Mouse (Mus musculus): ENCODE measurements around the gene Zfp945. TPM values are rescaled to one million over a fixed set of nuclear protein-coding genes. Genes with fewer than 3 reads are reported as not detected.
A peak's percentile ranks its signal among the peaks of the same experiment; 100 is the strongest.
"Not testable (repeated sequence)": the region's sequence is repeated elsewhere in the genome, so short reads cannot be mapped to it uniquely, and the experiment has no call there.

The Zfp945 gene
- 2.2 and 2.4 TPM in 2 replicates for polyA plus RNA-seq (2015; fragmentation: Nextera tagmentation; extraction: Ambion mirVana)

DNA sequence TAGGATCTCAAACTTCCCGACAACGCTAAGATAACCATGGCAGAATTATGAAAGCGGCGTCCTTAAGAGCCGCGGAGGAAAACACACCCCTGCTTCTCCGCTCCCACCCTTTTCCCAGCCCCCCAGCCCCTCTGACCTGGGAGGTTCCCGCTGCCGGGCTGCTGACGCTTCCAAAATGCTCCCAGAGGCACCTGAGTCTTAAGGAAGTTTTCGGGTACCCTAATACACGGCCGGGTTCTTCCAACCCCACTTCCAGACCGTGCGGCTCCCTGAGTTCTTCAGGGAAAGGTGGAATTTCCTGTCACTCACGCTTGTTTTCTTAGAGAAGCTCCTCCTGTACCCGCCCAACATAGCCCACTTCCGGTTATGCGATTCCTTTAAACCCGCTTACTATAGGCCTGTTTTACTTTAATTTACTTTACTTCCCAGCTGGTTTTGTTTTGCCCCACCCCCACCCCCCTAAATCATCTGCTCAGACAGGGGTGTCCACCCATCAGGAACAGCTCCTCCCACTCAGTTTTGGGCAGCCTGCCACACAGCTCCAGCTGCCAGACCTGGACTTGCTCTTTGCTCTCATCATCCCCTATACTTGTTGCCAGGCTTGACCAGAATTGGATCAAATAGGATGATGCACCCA is at the start of gene Zfp945:
Zfp945 (minus strand) TSS at position 290 of the 637 bp plus-strand sequence.
- Histone ChIP-seq H3K4me1 (ENCODE audit: control insufficient read depth, low read depth, low read length) (no peaks in the 10 kb centered on the region), H3K9ac (ENCODE audit: low read depth, low read length) (peak within 1 kb of the TSS; percentile 54), H3K27ac (ENCODE audit: low read length) (peak within 1 kb of the TSS; percentile 60), H3K4me3 (ENCODE audit: low read depth, low read length) (peak within 1 kb of the TSS; percentile 60), H3K36me3 (ENCODE audit: control insufficient read depth, insufficient read depth) (no peaks in the 10 kb centered on the region), H3K4me2 (ENCODE audit: low read depth, low read length) (peak within 1 kb of the TSS; percentile 54), H3K9me3 (replicated peaks; ENCODE audit: control insufficient read depth, low read length) (no peaks in the 10 kb centered on the region), H3K27me3 (ENCODE audit: control insufficient read depth, insufficient read depth, low read depth, low read length) (no peaks in the 10 kb centered on the region)
- under 1% methylated on average over 20 of the region's 20 CpGs for WGBS (ENCODE audit: insufficient replicate concordance)
- ATAC-seq (ENCODE audit: low read depth): peak; percentile 89

DNA sequence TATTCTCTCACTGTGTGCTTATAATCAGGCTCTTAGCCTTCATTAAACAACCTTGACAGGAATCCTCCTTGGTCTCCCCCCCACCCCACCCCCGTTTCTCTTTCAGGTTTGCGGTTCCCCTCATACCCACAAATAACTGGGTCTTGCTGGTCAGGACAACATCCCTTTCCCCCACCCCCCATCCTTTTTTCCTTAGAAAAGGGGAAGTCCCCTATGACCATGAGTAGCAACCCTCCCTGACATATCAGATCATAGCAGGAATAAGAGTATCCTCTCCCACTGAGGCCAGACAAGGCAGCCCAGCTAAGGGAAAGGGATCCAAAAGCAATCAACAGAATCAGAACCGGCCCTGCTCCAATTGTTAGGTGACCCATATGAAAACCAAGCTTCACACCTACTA is 21.4 kb upstream of the Zfp945 start:
- ATAC-seq (ENCODE audit: low read depth): no peak
- Histone ChIP-seq H3K36me3 (ENCODE audit: control insufficient read depth, insufficient read depth) (no peaks in the 10 kb centered on the region), H3K27me3 (ENCODE audit: control insufficient read depth, insufficient read depth, low read depth, low read length) (no peaks in the 10 kb centered on the region), H3K4me1 (ENCODE audit: control insufficient read depth, low read depth, low read length) (no peaks in the 10 kb centered on the region), H3K9ac (ENCODE audit: low read depth, low read length) (no peak overlapping the region), H3K4me3 (ENCODE audit: low read depth, low read length) (no peak overlapping the region), H3K27ac (ENCODE audit: low read length) (no peak overlapping the region), H3K9me3 (replicated peaks; ENCODE audit: control insufficient read depth, low read length) (no peaks in the 10 kb centered on the region), H3K4me2 (ENCODE audit: low read depth, low read length) (no peak overlapping the region)
- 43% methylated on average over 3 of the region's 3 CpGs for WGBS (ENCODE audit: insufficient replicate concordance)

- no peaks in the 10 kb centered on the region for H3K36me3 ChIP-seq (ENCODE audit: control insufficient read depth, insufficient read depth)
- peak; percentile 62 for ATAC-seq (ENCODE audit: low read depth)
- 43% methylated on average over 10 of the region's 10 CpGs for WGBS (ENCODE audit: insufficient replicate concordance)
- no peaks in the 10 kb centered on the region for H3K27me3 ChIP-seq (ENCODE audit: control insufficient read depth, insufficient read depth, low read depth, low read length)
- no peaks in the 10 kb centered on the region for H3K4me1 ChIP-seq (ENCODE audit: control insufficient read depth, low read depth, low read length)
- H3K4me3 ChIP-seq (ENCODE audit: low read depth, low read length): no peak overlapping the region
- H3K4me2 ChIP-seq (ENCODE audit: low read depth, low read length): no peak overlapping the region
- H3K27ac ChIP-seq (ENCODE audit: low read length): no peak overlapping the region
- no peaks in the 10 kb centered on the region for H3K9me3 ChIP-seq (replicated peaks; ENCODE audit: control insufficient read depth, low read length)
- H3K9ac ChIP-seq (ENCODE audit: low read depth, low read length): no peak overlapping the region
These were observed 17.2 kb upstream of the Zfp945 start for GRCm38 (mm10) chr17:22884059-22884698.

GRCm38 (mm10) chr17:22877427-22878307 is 10.7 kb upstream of the Zfp945 start:
- 87% methylated on average over 10 of the region's 11 CpGs for WGBS (ENCODE audit: insufficient replicate concordance)
- ATAC-seq (ENCODE audit: low read depth): peak; percentile 71
- H3K36me3 ChIP-seq (ENCODE audit: control insufficient read depth, insufficient read depth): no peaks in the 10 kb centered on the region
- no peaks in the 10 kb centered on the region for H3K9me3 ChIP-seq (replicated peaks; ENCODE audit: control insufficient read depth, low read length)
- no peak overlapping the region for H3K4me3 ChIP-seq (ENCODE audit: low read depth, low read length)
- no peak overlapping the region for H3K27ac ChIP-seq (ENCODE audit: low read length)
- no peaks in the 10 kb centered on the region for H3K4me1 ChIP-seq (ENCODE audit: control insufficient read depth, low read depth, low read length)
- H3K4me2 ChIP-seq (ENCODE audit: low read depth, low read length): no peak overlapping the region
- H3K27me3 ChIP-seq (ENCODE audit: control insufficient read depth, insufficient read depth, low read depth, low read length): no peaks in the 10 kb centered on the region
- no peak overlapping the region for H3K9ac ChIP-seq (ENCODE audit: low read depth, low read length)

DNA sequence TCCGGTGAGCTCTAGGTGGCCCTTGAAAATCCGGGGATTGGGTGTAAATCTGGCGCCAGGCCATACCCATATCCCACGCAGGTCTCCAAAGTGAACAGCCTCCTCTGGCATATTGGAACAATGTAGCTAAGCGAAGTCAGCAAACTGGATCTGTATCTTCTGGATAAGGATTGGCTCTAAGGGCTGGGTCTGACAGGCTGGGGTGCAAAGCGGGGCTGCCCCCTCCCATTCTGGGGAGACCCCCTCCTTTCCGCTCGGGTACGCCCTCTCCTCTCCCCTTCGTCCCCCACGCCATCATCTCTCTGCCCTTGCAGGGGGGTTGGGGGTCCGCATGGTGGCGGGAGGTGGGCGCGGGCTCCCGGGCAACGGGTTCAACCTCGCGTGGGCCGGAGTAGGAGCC is 9.4 kb upstream of the Zfp945 start:
- no peaks in the 10 kb centered on the region for H3K4me1 ChIP-seq (ENCODE audit: control insufficient read depth, low read depth, low read length)
- no peak overlapping the region for H3K4me3 ChIP-seq (ENCODE audit: low read depth, low read length)
- no peak overlapping the region for H3K9ac ChIP-seq (ENCODE audit: low read depth, low read length)
- H3K9me3 ChIP-seq (replicated peaks; ENCODE audit: control insufficient read depth, low read length): no peaks in the 10 kb centered on the region
- no peak overlapping the region for H3K27ac ChIP-seq (ENCODE audit: low read length)
- WGBS (ENCODE audit: insufficient replicate concordance): 85% methylated on average over 20 of the region's 20 CpGs
- ATAC-seq (ENCODE audit: low read depth): peak; percentile 69; the same call in 1 of the 2 replicates
- H3K4me2 ChIP-seq (ENCODE audit: low read depth, low read length): no peak overlapping the region
- H3K36me3 ChIP-seq (ENCODE audit: control insufficient read depth, insufficient read depth): no peaks in the 10 kb centered on the region
- H3K27me3 ChIP-seq (ENCODE audit: control insufficient read depth, insufficient read depth, low read depth, low read length): no peaks in the 10 kb centered on the region

DNA sequence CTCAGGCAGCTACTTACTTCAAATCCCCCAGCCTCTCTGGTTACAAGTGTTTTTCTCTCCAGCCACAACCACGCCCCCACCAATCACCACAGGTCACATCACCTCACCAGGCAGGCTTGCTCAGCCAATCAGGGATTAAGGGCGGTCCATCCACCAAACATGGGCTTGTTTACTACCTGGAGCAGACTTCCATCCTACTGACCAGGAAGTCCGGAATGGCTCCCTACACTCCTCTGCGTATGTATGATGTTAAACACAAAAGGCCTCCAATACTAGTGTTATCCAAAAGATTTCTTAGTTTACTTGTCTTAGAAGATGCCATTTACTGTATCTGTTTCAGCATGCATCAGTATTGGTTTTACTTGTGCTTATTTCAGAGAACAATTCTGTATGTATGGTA is 8.6 kb upstream of the Zfp945 start:
- H3K27me3 ChIP-seq (ENCODE audit: control insufficient read depth, insufficient read depth, low read depth, low read length); ATAC-seq (ENCODE audit: low read depth); H3K4me1 ChIP-seq (ENCODE audit: control insufficient read depth, low read depth, low read length); H3K27ac ChIP-seq (ENCODE audit: low read length); H3K4me3 ChIP-seq (ENCODE audit: low read depth, low read length); H3K4me2 ChIP-seq (ENCODE audit: low read depth, low read length); H3K9ac ChIP-seq (ENCODE audit: low read depth, low read length); H3K9me3 ChIP-seq (replicated peaks; ENCODE audit: control insufficient read depth, low read length); H3K36me3 ChIP-seq (ENCODE audit: control insufficient read depth, insufficient read depth): not testable (repeated sequence)
- 71% methylated on average over 4 of the region's 4 CpGs for WGBS (ENCODE audit: insufficient replicate concordance)

DNA sequence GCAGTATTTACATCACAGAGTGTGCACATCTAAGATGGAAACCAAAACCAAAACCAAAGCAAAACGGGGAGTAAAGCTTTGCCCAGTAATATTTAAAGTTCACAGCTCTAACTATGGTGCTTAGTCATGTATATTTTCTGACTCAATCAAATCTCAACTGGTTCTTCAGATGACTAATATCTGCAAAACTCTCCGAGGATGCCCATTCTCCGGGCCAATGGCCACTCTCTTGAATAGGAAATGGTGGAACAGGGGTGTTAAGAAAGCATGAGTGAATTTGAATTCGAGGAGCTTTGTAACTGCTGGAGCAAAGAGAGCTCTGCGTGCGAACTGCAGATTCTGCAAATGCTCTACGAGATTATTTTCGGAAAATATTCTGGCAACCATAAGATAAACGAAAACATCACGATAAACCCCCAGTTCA is 501 bp downstream of the Zfp945 start:
- Histone ChIP-seq H3K9me3 (replicated peaks; ENCODE audit: control insufficient read depth, low read length) (no peaks in the 10 kb centered on the region), H3K36me3 (ENCODE audit: control insufficient read depth, insufficient read depth) (no peaks in the 10 kb centered on the region), H3K4me2 (ENCODE audit: low read depth, low read length) (peak overlapping the region; percentile 54), H3K27ac (ENCODE audit: low read length) (peak overlapping the region; percentile 60; the same call in 1 of the 2 replicates), H3K4me1 (ENCODE audit: control insufficient read depth, low read depth, low read length) (no peaks in the 10 kb centered on the region), H3K9ac (ENCODE audit: low read depth, low read length) (peak overlapping the region; percentile 54), H3K4me3 (ENCODE audit: low read depth, low read length) (peak overlapping the region; percentile 60), H3K27me3 (ENCODE audit: control insufficient read depth, insufficient read depth, low read depth, low read length) (no peaks in the 10 kb centered on the region)
- 2% methylated on average over 10 of the region's 10 CpGs for WGBS (ENCODE audit: insufficient replicate concordance)
- ATAC-seq (ENCODE audit: low read depth): peak; percentile 4; the same call in 1 of the 2 replicates

DNA sequence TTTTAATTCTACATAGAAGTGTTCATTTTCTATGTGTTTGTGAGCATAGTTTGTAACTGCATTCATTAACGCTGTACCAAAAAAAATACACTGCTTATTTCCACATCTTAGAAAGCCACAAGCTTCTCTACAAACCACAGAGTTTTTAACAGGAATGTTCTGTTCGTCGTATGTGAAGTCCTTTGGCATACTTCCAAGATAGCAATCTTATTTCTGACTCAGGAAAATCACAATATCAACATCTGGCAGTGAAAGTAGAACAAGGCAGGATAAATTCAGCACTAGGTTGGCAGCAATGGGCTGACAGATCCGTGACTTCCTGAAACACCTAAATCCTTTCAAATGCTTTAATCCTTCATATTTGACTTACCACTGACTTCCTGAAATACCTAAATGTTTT is 45.8 kb downstream of the Zfp945 start:
- Histone ChIP-seq H3K27me3 (ENCODE audit: control insufficient read depth, insufficient read depth, low read depth, low read length) (no peaks in the 10 kb centered on the region), H3K27ac (ENCODE audit: low read length) (no peak overlapping the region), H3K9ac (ENCODE audit: low read depth, low read length) (no peak overlapping the region), H3K9me3 (replicated peaks; ENCODE audit: control insufficient read depth, low read length) (no peaks in the 10 kb centered on the region), H3K4me2 (ENCODE audit: low read depth, low read length) (no peak overlapping the region), H3K4me1 (ENCODE audit: control insufficient read depth, low read depth, low read length) (no peaks in the 10 kb centered on the region), H3K36me3 (ENCODE audit: control insufficient read depth, insufficient read depth) (no peaks in the 10 kb centered on the region), H3K4me3 (ENCODE audit: low read depth, low read length) (no peak overlapping the region)
- WGBS (ENCODE audit: insufficient replicate concordance): 44% methylated on average over 4 of the region's 4 CpGs
- ATAC-seq (ENCODE audit: low read depth): no peak
